Mouse (Mus musculus) layer of hippocampus, postnatal 10 days (tissue): ENCODE measurements around the gene Abhd16a. TPM values are rescaled to one million over a fixed set of nuclear protein-coding genes. Genes with fewer than 3 reads are reported as not detected.

ENCODE experiments used
- DNase-seq, 2 experiments: peaks; one replicate each; pipeline ENCODE4 v3.0.0; 2021; ENCODE audit warnings: low spot score in 2 of 2
- total RNA-seq, 2 experiments: library from RNA; stranded (reverse); gene quantifications; 2 replicates each; pipeline ENCODE4 v1.2.3; 2021

Abhd16a gene
- total RNA-seq, 2 experiments from 2014 or later: 77.4 to 79.9 TPM

DNA sequence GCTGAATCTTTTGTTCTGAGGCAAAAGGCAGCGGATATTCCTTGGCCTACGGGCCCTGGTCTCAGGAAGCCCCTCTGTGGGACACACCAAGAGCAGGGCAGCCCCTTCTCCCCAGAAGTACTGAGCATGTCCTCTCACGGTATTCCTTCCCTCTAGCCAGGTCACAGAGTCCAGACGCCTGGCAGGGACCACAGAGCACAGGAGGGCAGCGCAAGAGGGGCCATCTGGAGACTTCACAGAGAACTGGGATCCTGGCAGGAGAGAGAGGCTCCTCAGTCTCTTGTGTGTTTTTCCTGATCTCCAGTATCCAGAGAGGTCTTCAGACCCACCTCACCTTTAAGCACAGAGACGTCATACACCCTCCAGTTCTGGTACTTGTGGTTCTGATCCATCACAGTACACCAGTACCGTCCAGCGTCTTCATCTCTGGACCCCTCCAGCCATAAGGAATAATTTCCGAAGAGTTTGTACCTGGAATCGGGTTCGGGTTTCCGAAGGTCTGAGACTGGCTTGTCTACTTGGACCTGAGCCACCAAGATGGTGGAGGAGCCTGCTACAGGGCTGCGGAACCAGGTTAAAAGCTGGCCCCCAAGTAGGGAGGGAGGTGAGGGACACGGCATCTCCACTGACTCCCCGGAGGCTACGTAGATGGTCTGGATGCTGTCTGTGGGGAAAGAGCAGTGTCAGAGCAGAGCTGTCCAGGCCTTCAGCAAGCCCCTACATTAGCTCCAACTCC is 6.1 kb upstream of the Abhd16a start:
- no peak for DNase-seq

DNA sequence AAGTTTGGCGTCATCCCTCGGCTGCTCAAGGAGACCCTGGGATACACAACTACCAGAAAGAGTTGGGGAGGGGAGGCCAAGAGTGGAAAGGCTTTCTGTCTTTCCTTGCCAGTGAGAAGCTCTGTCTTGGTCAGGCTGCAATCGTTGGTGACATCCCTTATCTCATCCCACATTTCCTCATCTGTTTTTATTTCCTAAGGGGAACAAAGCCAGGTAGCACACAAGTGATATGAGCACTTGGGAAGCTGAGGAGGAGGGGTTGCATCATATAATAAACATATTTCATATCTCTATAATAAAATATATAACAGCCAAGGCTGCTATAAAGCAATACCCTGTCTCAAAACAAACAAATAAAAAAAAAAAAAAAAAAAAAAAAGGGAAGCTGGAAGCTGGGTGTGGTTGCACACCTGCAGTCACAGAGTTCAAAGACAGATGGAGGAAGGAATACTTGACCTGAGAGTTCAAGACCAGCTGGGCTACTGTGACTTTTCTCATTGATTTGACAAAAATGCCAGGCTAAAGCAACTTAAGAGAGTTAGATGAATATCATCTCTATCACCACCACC is 5.0 kb upstream of the Abhd16a start:
- DNase-seq: no peak

GRCm38 (mm10) chr17:35085208-35085865 is 3.7 kb upstream of the Abhd16a start, which contains the start of gene Ly6g6f:
TSS of gene Ly6g6f (minus strand) at chr17:35085610.
- DNase-seq: no peak

GRCm38 (mm10) chr17:35088151-35088550 is 912 bp upstream of the Abhd16a start:
- no peak for DNase-seq

- DNase-seq: no peak
Observed at GRCm38 (mm10) chr17:35090166-35090932, 1.3 kb downstream of the Abhd16a start.

DNA sequence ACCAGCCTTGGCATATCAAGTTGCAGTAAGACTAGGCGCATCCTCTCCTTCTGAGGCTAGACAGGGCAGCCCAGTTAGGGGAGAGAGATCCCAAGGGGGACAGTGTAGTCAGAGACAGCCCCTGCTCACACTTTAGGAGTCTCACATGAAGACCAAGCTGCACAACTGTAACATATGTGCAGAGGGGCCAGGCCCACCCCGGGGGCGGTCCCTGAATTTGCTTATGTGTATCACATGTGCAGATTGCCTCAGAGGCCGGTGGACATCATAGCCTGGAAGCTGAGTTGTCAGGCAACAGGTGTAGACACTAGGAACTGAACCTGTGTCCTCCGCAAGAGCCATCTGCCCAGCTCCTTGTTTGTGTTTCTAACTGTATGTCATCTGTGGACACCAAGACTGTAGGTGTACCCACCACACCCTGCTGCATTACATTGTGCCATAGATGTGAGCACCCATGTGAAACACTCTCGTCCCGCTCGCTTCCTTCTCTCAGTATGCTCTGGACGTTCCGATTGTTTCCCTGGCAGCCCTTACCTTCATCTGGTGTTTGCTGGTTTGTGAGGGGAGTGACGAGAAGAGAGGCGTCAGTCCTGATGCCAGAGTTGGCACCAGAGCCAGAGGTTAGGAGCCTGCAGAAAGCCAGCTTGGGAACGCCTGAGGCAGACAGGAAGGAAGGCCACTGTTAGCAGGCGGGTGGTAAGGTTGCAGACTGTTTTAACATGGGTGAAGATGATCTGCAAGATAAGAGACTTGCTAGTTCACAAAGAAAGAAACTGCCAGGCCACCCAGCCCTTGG is 3.5 kb downstream of the Abhd16a start:
- DNase-seq: no peak

GRCm38 (mm10) chr17:35094475-35095365 is 5.7 kb downstream of the Abhd16a start:
- no peak for DNase-seq

DNA sequence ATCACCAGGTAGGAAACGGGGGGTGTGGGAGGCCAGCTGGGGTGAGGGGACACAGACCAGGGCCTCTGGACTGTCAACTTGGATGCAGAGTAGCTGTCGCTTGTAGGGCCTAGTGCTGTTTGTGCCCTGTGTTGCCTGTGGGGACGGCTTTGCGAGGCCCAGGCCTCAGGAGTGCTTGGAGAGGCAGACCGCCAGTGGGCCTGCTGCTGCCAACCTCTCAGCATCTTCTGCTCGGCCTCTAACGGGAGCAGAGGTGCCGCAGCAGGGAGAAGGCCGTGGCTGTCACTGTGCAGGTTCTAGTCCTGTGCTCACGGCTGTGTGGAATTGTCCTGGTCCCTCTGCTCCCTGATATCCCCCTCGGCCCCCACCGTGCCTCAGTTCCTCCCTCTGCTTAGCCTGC is 7.5 kb downstream of the Abhd16a start:
- no peak for DNase-seq

DNA sequence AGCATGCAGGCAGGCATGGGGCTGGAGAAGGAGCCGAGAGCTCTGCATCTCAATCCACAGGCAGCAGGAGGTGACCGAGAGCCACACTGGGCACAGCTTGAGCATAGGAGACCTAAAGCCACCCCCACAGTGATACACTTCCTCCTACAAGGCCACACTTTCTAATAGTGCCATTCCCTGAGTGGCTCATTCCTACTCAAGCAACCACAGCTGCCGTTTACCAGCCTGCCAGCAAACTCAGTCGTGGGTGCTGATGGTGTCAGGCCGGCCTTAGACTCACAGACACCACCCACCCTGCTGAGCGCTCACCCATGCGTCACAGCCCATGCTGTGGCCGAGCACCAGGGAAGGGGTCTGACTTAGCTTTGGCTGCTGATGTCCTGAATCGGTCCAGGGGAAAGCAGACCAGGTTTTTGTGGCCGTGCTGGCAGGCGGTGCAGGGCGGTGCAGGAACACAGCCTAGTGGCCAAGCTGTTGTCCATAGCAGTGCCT is 8.1 kb downstream of the Abhd16a start:
- peak in 1 of 2 experiments; percentile 51 for DNase-seq

- DNase-seq: no peak
Observed at GRCm38 (mm10) chr17:35100196-35100765, 11.2 kb downstream of the Abhd16a start.

DNA sequence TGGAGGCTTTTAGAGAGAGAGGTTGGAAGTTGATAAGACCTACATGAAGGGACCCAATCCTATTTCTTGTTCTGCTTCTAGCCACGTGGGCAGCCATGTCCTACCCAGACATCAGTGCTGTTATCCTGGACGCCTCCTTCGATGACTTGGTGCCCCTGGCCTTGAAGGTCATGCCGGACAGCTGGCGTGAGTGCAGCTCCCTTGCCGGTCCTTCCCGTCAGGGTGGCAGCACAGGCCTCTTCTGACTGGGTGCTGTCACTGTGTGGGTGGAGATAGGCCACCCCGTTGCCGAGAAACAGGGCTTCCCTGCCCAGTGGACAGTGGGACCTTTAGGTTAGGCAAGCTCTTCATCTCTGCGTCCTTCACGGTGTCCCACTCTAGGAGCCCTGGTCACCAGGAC is 12.1 kb downstream of the Abhd16a start:
- no peak for DNase-seq

- no peak for DNase-seq
Observed at GRCm38 (mm10) chr17:35102299-35102698, 13.2 kb downstream of the Abhd16a start.

DNA sequence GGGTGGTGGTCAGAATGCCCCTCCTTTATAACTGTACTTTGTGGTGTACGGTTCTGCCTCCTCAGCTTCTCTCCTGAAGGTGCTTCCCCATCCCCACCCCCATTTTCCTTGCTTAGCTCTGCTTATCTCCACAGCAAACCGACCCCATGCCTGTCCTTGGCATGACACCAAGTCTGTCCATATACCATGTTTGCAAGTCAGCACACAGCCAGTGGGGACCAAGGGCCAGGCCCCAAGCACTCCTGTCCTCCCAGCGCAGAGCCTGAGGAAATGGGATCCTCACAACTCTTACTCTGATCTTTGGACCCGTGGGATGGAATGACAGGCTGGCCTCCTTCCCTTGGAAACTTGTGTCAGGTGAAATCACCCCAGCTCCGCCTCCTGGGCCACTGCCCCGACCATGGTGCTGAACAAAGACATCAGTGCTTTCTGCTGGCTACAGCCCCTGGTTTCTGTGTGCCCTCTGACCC is 14.2 kb downstream of the Abhd16a start:
- no peak for DNase-seq

DNA sequence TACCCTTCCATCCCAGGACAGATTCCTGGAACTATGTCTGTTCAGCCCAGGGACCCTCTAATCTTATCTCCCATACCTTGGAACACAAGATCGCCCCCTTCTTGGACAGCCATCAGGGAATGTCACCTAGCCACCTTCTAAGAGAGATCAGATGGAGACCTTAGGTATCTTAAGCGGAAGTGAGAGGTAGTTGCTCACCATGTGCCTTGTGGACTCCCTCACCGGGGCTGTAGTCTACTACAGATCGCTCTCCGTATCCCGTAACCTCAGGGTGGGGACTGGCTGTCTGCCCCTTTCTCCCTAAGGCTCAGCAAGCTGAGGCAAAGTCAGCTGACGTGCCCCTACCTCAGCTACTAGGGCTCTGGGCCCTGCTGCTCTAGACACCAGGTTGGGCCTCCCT is 15.0 kb downstream of the Abhd16a start:
- DNase-seq: no peak

DNA sequence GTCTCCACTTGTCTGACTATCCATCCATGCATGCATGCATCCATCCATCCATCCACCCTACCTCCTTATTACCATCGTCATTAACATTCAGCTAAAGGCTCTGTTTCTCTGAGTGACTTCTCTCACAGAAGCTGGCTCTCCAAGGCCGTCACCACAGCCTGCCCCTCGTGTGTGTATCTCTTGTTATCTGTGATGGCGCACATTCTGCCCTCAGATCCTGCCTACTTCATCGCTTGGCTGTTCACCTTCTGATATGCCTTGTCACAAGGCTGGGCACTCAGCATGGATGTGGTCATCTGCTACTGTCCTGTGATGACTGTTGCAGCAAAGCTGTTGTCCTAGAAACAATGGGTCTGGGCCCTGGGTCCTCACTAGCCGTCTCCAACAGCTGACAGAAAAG is 15.7 kb downstream of the Abhd16a start:
- DNase-seq: no peak

GRCm38 (mm10) chr17:35105740-35106389 is 16.8 kb downstream of the Abhd16a start:
- DNase-seq: peak; percentile 39 to 58

GRCm38 (mm10) chr17:35106522-35106921 is 17.5 kb downstream of the Abhd16a start:
- no peak for DNase-seq

DNA sequence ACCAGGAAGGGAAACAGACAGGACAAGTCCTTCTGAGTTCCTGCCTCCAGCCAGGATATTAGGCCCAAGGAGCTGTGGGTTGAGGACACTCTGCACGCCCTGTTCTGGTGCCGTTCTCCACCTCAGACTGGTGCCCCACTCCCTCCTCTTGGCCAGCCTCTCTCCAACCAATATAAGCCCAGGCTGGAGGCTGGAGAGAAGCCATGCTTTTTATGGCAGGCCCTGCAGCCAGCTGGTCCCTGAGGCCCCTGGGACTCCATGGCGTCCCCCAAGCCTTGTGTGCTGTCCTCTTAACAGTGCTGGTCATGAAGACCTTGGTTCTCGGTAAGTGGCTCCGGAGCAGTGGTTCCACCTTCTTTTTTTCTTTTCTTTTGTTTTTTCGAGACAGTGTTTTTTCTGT is 19.0 kb downstream of the Abhd16a start, which contains the start of gene Ly6g5c:
Ly6g5c (plus strand) TSS at position 183 of the 400 bp plus-strand sequence.
- DNase-seq: no peak

- DNase-seq: no peak
Observed at GRCm38 (mm10) chr17:35111774-35112173, 22.7 kb downstream of the Abhd16a start.
